Mouse (Mus musculus) neural tube, embryonic 14.5 days (tissue): ENCODE measurements at regions not wholly inside any gene's neighbourhood (a gene's known extent, or its start where the extent isn't known, plus 50 kb on each side); places are given as distances from the start of the nearest gene placed in this dataset.

Source experiments
- ATAC-seq: fragments of 200-750 bp; cut with Nextera tagmentation; 2 replicates; pipeline ENCODE4 v1.8.0; 2017; ENCODE audit warnings: low read depth, mild to moderate bottlenecking, moderate TSS enrichment, moderate library complexity
- H3K27ac ChIP-seq: fragments of 300-500 bp; sonication (generic); 2 replicates; pipeline ENCODE4 v1.5.1; 2014; ENCODE audit warnings: low read depth, mild to moderate bottlenecking, control low read depth, low read length, moderate library complexity, mixed read lengths
- H3K27me3 ChIP-seq: fragments of 300-500 bp; sonication (generic); 2 replicates; pipeline ENCODE4 v1.6.1; 2014; ENCODE audit warnings: low read length; ENCODE audit not compliant: control insufficient read depth, insufficient read depth
- H3K36me3 ChIP-seq: fragments of 300-500 bp; sonication (generic); 2 replicates; pipeline ENCODE4 v1.6.1; 2014; ENCODE audit warnings: low read length, mixed read lengths; ENCODE audit not compliant: control insufficient read depth, insufficient read depth
- H3K4me1 ChIP-seq: fragments of 300-500 bp; sonication (generic); 2 replicates; pipeline ENCODE4 v1.6.1; 2014; ENCODE audit warnings: low read length; ENCODE audit not compliant: control insufficient read depth, insufficient read depth
- H3K4me2 ChIP-seq: fragments of 300-500 bp; sonication (generic); 2 replicates; pipeline ENCODE4 v1.6.1; 2014; ENCODE audit warnings: mild to moderate bottlenecking, low read depth, low read length, control low read depth
- H3K4me3 ChIP-seq: fragments of 300-500 bp; sonication (generic); 2 replicates; pipeline ENCODE4 v1.5.1; 2014; ENCODE audit warnings: low read depth, low read length, control low read depth, mixed read lengths
- H3K9ac ChIP-seq: fragments of 300-500 bp; sonication (generic); replicated peaks from 2 replicates; pipeline ENCODE4 v1.6.1; 2014; ENCODE audit warnings: low read depth, mild to moderate bottlenecking, control low read depth, low read length, mixed read lengths
- H3K9me3 ChIP-seq: fragments of 300-500 bp; sonication (generic); 2 replicates; pipeline ENCODE4 v1.6.1; 2016; ENCODE audit warnings: low read length; ENCODE audit not compliant: control insufficient read depth
- WGBS: fragments of 180-500 bp; shearing (Covaris S2); extraction: QIAGEN DNeasy Blood & Tissue Kit; methylation state at CpG from one replicate; pipeline ENCODE4 v1.1.7; 2014; 5-methylcytosine and 5-hydroxymethylcytosine counted together

GRCm38 (mm10) chr10:43689914-43690316 lies 111.8 kb downstream of the Cd24a start:
- Histone ChIP-seq H3K9me3 (no peaks in the 10 kb centered on the region), H3K27me3 (no peaks in the 10 kb centered on the region), H3K9ac (no peak overlapping the region), H3K36me3 (no peaks in the 10 kb centered on the region), H3K4me2 (no peak overlapping the region), H3K27ac (no peak overlapping the region), H3K4me1 (no peaks in the 10 kb centered on the region), H3K4me3 (no peak overlapping the region)
- WGBS = 64% methylated on average over 8 of the region's 8 CpGs
- ATAC-seq = no peak

- 69% methylated on average over 5 of the region's 5 CpGs for WGBS
- H3K4me2 ChIP-seq = no peak overlapping the region
- ATAC-seq = no peak
Measured at GRCm38 (mm10) chr10:43693974-43694373, 115.9 kb downstream of the Cd24a start.

GRCm38 (mm10) chr10:43694508-43694907 lies 116.4 kb downstream of the Cd24a start:
- no peaks in the 10 kb centered on the region for H3K27me3 ChIP-seq
- no peak overlapping the region for H3K4me3 ChIP-seq
- H3K4me1 ChIP-seq = no peaks in the 10 kb centered on the region
- H3K4me2 ChIP-seq = no peak overlapping the region
- H3K9me3 ChIP-seq = no peaks in the 10 kb centered on the region
- no peak overlapping the region for H3K9ac ChIP-seq
- no peak overlapping the region for H3K27ac ChIP-seq
- no peak for ATAC-seq
- 53% methylated on average over 6 of the region's 6 CpGs for WGBS
- H3K36me3 ChIP-seq = no peaks in the 10 kb centered on the region

More at GRCm38 (mm10) chr10:43693974-43694373, 115.9 kb downstream of the Cd24a start:
- Histone ChIP-seq H3K9ac (no peak overlapping the region), H3K36me3 (no peaks in the 10 kb centered on the region), H3K27ac (no peak overlapping the region), H3K9me3 (no peaks in the 10 kb centered on the region), H3K4me1 (no peaks in the 10 kb centered on the region), H3K27me3 (no peaks in the 10 kb centered on the region), H3K4me3 (no peak overlapping the region)

GRCm38 (mm10) chr10:43695470-43695869 lies 117.4 kb downstream of the Cd24a start:
- no peak overlapping the region for H3K27ac ChIP-seq
- H3K4me1 ChIP-seq = no peaks in the 10 kb centered on the region
- H3K27me3 ChIP-seq = no peaks in the 10 kb centered on the region
- no peaks in the 10 kb centered on the region for H3K9me3 ChIP-seq
- H3K4me2 ChIP-seq = no peak overlapping the region
- H3K4me3 ChIP-seq = no peak overlapping the region
- H3K9ac ChIP-seq = no peak overlapping the region
- WGBS = 78% methylated on average over 10 of the region's 10 CpGs
- ATAC-seq = no peak
- H3K36me3 ChIP-seq = no peaks in the 10 kb centered on the region

- H3K4me2 ChIP-seq = no peak overlapping the region
- no peaks in the 10 kb centered on the region for H3K36me3 ChIP-seq
- H3K9ac ChIP-seq = no peak overlapping the region
- H3K4me3 ChIP-seq = no peak overlapping the region
- H3K4me1 ChIP-seq = no peaks in the 10 kb centered on the region
- no peak overlapping the region for H3K27ac ChIP-seq
- H3K27me3 ChIP-seq = no peaks in the 10 kb centered on the region
- ATAC-seq = no peak
- WGBS = 39% methylated on average over 2 of the region's 2 CpGs
- H3K9me3 ChIP-seq = no peaks in the 10 kb centered on the region
Measured at GRCm38 (mm10) chr10:43697917-43698316, 119.8 kb downstream of the Cd24a start.

GRCm38 (mm10) chr10:43700371-43701289 lies 122.5 kb downstream of the Cd24a start:
- no peak overlapping the region for H3K27ac ChIP-seq

GRCm38 (mm10) chr10:43702895-43703294 lies 124.8 kb downstream of the Cd24a start:
- no peaks in the 10 kb centered on the region for H3K9me3 ChIP-seq
- no peaks in the 10 kb centered on the region for H3K27me3 ChIP-seq

More at GRCm38 (mm10) chr10:43700371-43701289, 122.5 kb downstream of the Cd24a start:
- Histone ChIP-seq H3K9me3 (no peaks in the 10 kb centered on the region), H3K9ac (no peak overlapping the region), H3K36me3 (no peaks in the 10 kb centered on the region), H3K4me3 (no peak overlapping the region), H3K4me2 (no peak overlapping the region), H3K4me1 (no peaks in the 10 kb centered on the region), H3K27me3 (no peaks in the 10 kb centered on the region)
- WGBS = 92% methylated on average over 13 of the region's 13 CpGs
- ATAC-seq = no peak

GRCm38 (mm10) chr10:43706001-43706988 lies 128.2 kb downstream of the Cd24a start:
- WGBS = 61% methylated on average over 17 of the region's 17 CpGs

More at GRCm38 (mm10) chr10:43702895-43703294, 124.8 kb downstream of the Cd24a start:
- Histone ChIP-seq H3K4me3 (no peak overlapping the region), H3K27ac (no peak overlapping the region), H3K4me1 (no peaks in the 10 kb centered on the region), H3K9ac (no peak overlapping the region), H3K36me3 (no peaks in the 10 kb centered on the region), H3K4me2 (no peak overlapping the region)
- 88% methylated on average over 5 of the region's 5 CpGs for WGBS
- no peak for ATAC-seq

More at GRCm38 (mm10) chr10:43706001-43706988, 128.2 kb downstream of the Cd24a start:
- Histone ChIP-seq H3K9ac (no peak overlapping the region), H3K36me3 (no peaks in the 10 kb centered on the region), H3K27ac (no peak overlapping the region), H3K4me1 (no peaks in the 10 kb centered on the region), H3K4me2 (no peak overlapping the region), H3K9me3 (no peaks in the 10 kb centered on the region), H3K4me3 (no peak overlapping the region), H3K27me3 (no peaks in the 10 kb centered on the region)
- no peak for ATAC-seq
